Mouse (Mus musculus): ENCODE data around the gene Chmp5.

Chmp5 gene

DNA sequence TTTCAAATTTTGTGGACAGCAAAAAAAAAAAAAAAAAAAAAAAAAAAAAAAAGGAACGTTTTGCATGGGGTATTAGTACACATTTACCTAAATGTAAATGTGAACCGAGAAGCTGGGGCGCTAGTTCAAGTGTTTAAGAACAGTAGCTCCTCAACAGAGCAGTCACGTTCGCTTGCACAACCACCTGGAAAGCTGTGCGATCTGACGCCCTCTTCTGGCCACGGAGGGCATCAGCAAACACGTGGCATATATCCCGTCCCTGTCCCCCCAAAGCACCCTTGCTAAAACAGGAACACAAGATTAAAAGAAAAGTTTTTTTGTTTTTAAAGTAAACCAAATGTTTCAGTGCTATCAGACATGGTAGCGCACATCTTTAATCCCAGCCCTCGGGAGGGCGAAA, 23.5 kb downstream of the Chmp5 start:
- CTCF ChIA-PET: interaction anchor here (0.6 to 1.7 kb wide), 41 partner anchors 8 to 751 kb away, joined by 3 to 17 read pairs (median 5); partner anchors contain the start of genes Chmp5 (in 2 of the 4), Aqp3 (in 1 of the 4), B4galt1 (in 1 of the 4) and Bag1 (in 1 of the 4)

DNA sequence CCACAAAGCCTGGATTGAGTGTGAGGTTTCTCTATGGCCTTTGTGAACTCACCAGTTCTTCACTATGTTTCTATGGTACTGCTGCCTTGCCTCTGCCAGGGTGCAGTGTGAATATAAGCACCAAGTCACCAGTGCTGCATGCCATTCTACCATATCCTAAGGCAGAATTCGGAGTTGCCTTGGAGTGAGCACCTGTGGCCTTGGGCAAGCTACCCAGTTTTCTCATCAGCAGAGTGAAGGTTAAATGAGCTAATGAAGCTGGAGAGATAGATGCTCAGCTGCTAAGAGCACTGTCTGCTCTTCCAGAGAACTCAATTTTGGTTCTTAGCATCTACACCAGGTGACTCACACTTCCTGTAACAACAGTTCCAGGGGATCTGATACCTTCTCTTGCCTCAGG, 25.8 kb downstream of the Chmp5 start:
- ChIA-PET POLR2A (interaction anchor here in 1 of 4 experiments (1.0 to 1.5 kb wide), 2 partner anchors 9 to 160 kb away, joined by 3 to 7 read pairs; no protein-coding TSS in a partner anchor), CTCF (interaction anchor here in 1 of 4 experiments (1.4 kb wide), 1 partner anchor 20 kb away, joined by 3 read pairs; no protein-coding TSS in a partner anchor)

More for the DNA sequence above, 23.5 kb downstream of the Chmp5 start:
- POLR2A ChIA-PET: interaction anchor here (0.6 to 3.9 kb wide), 71 partner anchors 8 to 829 kb away, joined by 3 to 26 read pairs (median 4); partner anchors contain the start of genes Bag1 (in 3 of the 4), Chmp5 (in 3 of the 4), Aco1 (in 1 of the 4) and Aqp3 (in 1 of the 4)

GRCm38 (mm10) chr4:40975678-40976077, 27.5 kb downstream of the Chmp5 start:
- ChIA-PET CTCF (interaction anchor here in 1 of 4 experiments (0.7 kb wide), 1 partner anchor 25 kb away, joined by 3 read pairs; no protein-coding TSS in a partner anchor), POLR2A (interaction anchor here in 2 of 4 experiments (1.0 to 1.5 kb wide), 2 partner anchors 8 to 16 kb away, joined by 3 read pairs; no protein-coding TSS in a partner anchor)

DNA sequence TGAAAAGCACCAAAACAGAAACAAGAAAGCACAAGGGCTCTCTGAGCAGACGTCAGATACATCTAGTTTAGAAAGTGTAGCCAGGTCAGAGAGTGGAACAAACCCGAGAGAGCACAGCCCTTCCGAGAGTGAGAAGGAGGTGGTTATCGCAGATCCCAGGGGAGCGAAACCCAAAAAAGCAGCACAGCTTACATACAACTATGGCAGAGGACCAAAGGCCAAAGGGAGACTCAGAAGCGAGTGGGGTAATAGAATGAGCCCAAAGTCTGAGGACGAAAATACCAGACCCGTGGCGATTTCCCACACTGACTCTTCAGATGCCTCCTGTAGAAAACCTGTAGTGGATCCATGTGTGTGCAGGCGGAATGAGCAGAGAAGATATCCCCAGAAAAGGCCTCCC, 28.4 kb downstream of the Chmp5 start:
- POLR2A ChIA-PET: no interaction called here
- CTCF ChIA-PET: no interaction called here

GRCm38 (mm10) chr4:40979430-40979829, 31.2 kb downstream of the Chmp5 start:
- POLR2A ChIA-PET: interaction anchor here in 3 of 4 experiments (0.6 to 5.2 kb wide), 15 partner anchors 8 to 262 kb away, joined by 3 to 26 read pairs (median 4); partner anchors contain the start of genes Nfx1 (in 2 of the 3), Bag1 (in 1 of the 3) and Chmp5 (in 1 of the 3)
- CTCF ChIA-PET: no interaction called here

- ChIA-PET CTCF (interaction anchor here in 1 of 4 experiments (0.6 to 1.1 kb wide), 2 partner anchors 11 to 29 kb away, joined by 3 to 4 read pairs; no protein-coding TSS in a partner anchor), POLR2A (interaction anchor here in 3 of 4 experiments (0.8 to 5.2 kb wide), 16 partner anchors 7 to 261 kb away, joined by 3 to 26 read pairs (median 4); partner anchors contain the start of genes Chmp5 (in 1 of the 3), Dnaja1 (in 1 of the 3), Nfx1 (in 1 of the 3) and Smu1 (in 1 of the 3))
Measured at GRCm38 (mm10) chr4:40982486-40982885, 34.3 kb downstream of the Chmp5 start.

GRCm38 (mm10) chr4:40983686-40984085, 35.5 kb downstream of the Chmp5 start:
- CTCF ChIA-PET: no interaction called here
- POLR2A ChIA-PET: interaction anchor here in 2 of 4 experiments (0.7 to 5.2 kb wide), 11 partner anchors 8 to 35 kb away, joined by 3 to 26 read pairs (median 6); partner anchors contain the start of genes Bag1 (in 2 of the 2), Chmp5 (in 2 of the 2) and Nfx1 (in 1 of the 2)

- CTCF ChIA-PET: interaction anchor here in 1 of 4 experiments (1.1 kb wide), 1 partner anchor 244 kb away, joined by 3 read pairs; no protein-coding TSS in a partner anchor
- POLR2A ChIA-PET: interaction anchor here in 2 of 4 experiments (0.6 to 4.4 kb wide), 7 partner anchors 8 to 454 kb away, joined by 3 to 17 read pairs (median 3); no protein-coding TSS in a partner anchor
Measured at GRCm38 (mm10) chr4:40989633-40990032, 41.4 kb downstream of the Chmp5 start.

GRCm38 (mm10) chr4:40996302-40996701, 48.1 kb downstream of the Chmp5 start:
- CTCF ChIA-PET: interaction anchor here in 2 of 4 experiments (0.7 to 1.5 kb wide), 2 partner anchors 43 to 47 kb away, joined by 3 read pairs; no protein-coding TSS in a partner anchor

DNA sequence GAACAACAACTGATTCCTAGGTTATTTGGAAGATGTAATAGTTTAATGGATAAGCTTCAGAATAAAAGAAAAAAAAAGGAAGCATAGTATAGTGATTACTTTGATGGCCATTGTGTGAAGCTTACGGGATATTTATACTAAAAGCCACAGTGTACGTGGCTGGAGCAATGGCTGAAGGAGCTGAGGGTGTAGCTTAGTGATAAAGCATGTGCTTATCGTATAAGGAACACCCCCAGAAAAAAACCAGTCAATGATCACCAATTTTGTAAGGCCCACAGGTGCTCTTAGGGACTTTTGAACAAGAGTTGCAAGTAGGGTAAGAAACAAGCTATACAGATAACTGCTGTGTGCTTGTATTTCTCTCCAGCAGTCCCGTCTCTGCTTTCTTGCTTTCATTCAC, 49.7 kb downstream of the Chmp5 start:
- POLR2A ChIA-PET: interaction anchor here in 1 of 4 experiments (0.7 to 3.2 kb wide), 6 partner anchors 11 to 276 kb away, joined by 3 to 11 read pairs (median 4); no protein-coding TSS in a partner anchor
- CTCF ChIA-PET: interaction anchor here in 1 of 4 experiments (1.5 kb wide), 1 partner anchor 44 kb away, joined by 3 read pairs; no protein-coding TSS in a partner anchor

More at GRCm38 (mm10) chr4:40996302-40996701, 48.1 kb downstream of the Chmp5 start:
- POLR2A ChIA-PET: interaction anchor here in 1 of 4 experiments (1.3 to 3.2 kb wide), 2 partner anchors 17 to 29 kb away, joined by 3 to 11 read pairs; no protein-coding TSS in a partner anchor

- CTCF ChIA-PET: interaction anchor here in 2 of 4 experiments (0.7 to 1.5 kb wide), 4 partner anchors 9 to 204 kb away, joined by 3 to 5 read pairs (median 3); no protein-coding TSS in a partner anchor
- POLR2A ChIA-PET: interaction anchor here in 3 of 4 experiments (0.6 to 2.0 kb wide), 10 partner anchors 9 to 278 kb away, joined by 3 to 4 read pairs (median 4); partner anchors contain the start of genes Dnaja1 (in 1 of the 3) and Nol6 (in 1 of the 3)
Measured at GRCm38 (mm10) chr4:41000271-41000670, 52.1 kb downstream of the Chmp5 start.

DNA sequence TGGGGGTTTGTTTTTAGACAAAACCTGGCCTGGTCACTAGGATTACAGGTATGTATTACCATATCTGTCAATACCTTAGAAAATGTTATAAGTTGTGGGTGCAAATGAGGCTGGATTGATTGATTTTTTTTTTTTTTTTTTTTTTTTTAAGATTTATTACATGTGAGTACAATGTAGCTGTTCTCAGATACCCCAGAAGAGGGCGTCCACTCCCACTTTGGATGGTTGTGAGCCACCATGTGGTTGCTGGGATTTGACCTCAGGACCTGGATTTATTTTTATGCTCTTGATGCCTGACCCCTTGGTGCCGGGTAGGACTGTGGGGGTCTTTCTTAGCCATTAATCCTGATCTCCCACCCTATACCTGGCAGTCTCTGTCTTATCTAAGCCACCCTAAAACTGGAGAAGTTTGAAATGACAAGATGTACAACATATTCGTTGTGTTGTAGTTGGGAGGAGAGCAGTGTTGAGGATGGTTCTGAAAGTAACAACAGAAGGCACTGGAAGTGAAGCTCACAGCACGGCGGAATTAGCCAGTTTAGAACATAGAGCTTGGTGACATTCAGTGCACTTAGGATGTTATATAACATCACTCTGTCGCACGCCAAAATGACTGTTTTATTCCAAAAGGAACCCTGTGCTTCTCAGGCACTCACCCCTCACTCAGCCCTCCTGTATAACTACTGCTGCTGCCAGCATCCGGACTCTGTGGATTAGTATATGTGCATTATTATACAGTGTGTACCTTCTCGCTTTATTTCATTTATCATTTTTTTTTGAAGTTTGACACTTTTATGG, 52.8 kb downstream of the Chmp5 start:
- CTCF ChIA-PET: interaction anchor here (0.6 to 1.5 kb wide), 16 partner anchors 9 to 727 kb away, joined by 3 to 14 read pairs (median 4); no protein-coding TSS in a partner anchor
- POLR2A ChIA-PET: interaction anchor here in 3 of 4 experiments (0.5 to 2.0 kb wide), 20 partner anchors 11 to 279 kb away, joined by 3 to 7 read pairs (median 3); partner anchors contain the start of genes Dnaja1 (in 1 of the 3) and Nol6 (in 1 of the 3)

DNA sequence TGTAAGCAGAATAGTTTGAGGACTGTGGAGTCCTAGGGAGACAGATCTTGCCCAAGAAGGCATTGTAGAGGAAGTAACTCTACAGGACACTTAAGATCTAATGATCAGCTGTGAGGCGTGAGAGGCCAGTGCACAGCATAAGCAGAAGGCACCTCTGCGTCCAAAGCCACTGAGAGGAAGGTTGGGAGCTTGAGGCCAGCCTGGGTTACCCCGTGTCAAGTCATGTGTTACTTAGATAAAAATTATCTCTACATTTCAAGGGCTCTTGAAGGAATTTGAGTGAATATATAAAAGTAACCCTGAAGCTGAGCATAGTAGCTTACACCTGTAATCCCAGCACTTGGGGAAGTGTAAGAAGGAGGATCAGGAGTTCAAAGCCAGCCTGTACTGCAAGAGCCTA, 65.1 kb downstream of the Chmp5 start:
- ChIA-PET CTCF (no interaction called here), POLR2A (interaction anchor here in 2 of 4 experiments (0.9 to 1.0 kb wide), 2 partner anchors 13 to 98 kb away, joined by 4 to 5 read pairs; no protein-coding TSS in a partner anchor)

Data from embryonic stem cell, embryonic (primary cell).